Mouse (Mus musculus): ENCODE measurements at regions not wholly inside any gene's neighbourhood (a gene's known extent, or its start where the extent isn't known, plus 50 kb on each side); places are given as distances from the start of the nearest gene placed in this dataset.

GRCm38 (mm10) chr8:116196623-116197184 lies 308.1 kb upstream of the Dynlrb2 start:
- TF ChIP-seq CTCF (conservative IDR thresholded peaks at IDR 0.05; ENCODE audit: low read length) (no peak), NANOG (IDR thresholded peaks at IDR 0.05; ENCODE audit: borderline replicate concordance, low read length) (no peak), POU5F1 (IDR thresholded peaks at IDR 0.05; ENCODE audit: borderline replicate concordance, low read length) (no peak)

All from E14TG2a.4 (cell line).